Mouse (Mus musculus) stomach, embryonic 15.5 days (tissue): Measurements from ENCODE around the gene Tas2r143. TPM values are rescaled to one million over a fixed set of nuclear protein-coding genes. Genes with fewer than 3 reads are reported as not detected.

Experiments used
- ATAC-seq: fragments of 200-750 bp; cut with Nextera tagmentation; 2 replicates; pipeline ENCODE4 v1.8.0; 2017; ENCODE audit warnings: low read depth, moderate number of reproducible peaks, moderate TSS enrichment; ENCODE audit not compliant: insufficient read depth, low FRiP score
- H3K27ac ChIP-seq: fragments of 300-500 bp; sonication (generic); 2 replicates; pipeline ENCODE4 v1.5.1; 2015; ENCODE audit warnings: mild to moderate bottlenecking, inconsistent platforms
- H3K27me3 ChIP-seq: fragments of 300-500 bp; sonication (generic); replicated peaks from 2 replicates; pipeline ENCODE4 v1.6.1; 2015; ENCODE audit warnings: inconsistent platforms
- H3K36me3 ChIP-seq: fragments of 300-500 bp; sonication (generic); 2 replicates; pipeline ENCODE4 v1.6.1; 2015; ENCODE audit warnings: inconsistent platforms
- H3K4me1 ChIP-seq: fragments of 300-500 bp; sonication (generic); 2 replicates; pipeline ENCODE4 v1.6.1; 2015; ENCODE audit warnings: inconsistent platforms
- H3K4me2 ChIP-seq: fragments of 300-500 bp; sonication (generic); 2 replicates; pipeline ENCODE4 v1.6.1; 2015; ENCODE audit warnings: mild to moderate bottlenecking, inconsistent platforms
- H3K4me3 ChIP-seq: fragments of 300-500 bp; sonication (generic); replicated peaks from 2 replicates; pipeline ENCODE4 v1.5.1; 2015; ENCODE audit warnings: inconsistent platforms
- H3K9ac ChIP-seq: fragments of 300-500 bp; sonication (generic); 2 replicates; pipeline ENCODE4 v1.6.1; 2015; ENCODE audit warnings: inconsistent platforms
- H3K9me3 ChIP-seq: fragments of 300-500 bp; sonication (generic); 2 replicates; pipeline ENCODE4 v1.6.1; 2016; ENCODE audit warnings: inconsistent platforms
- WGBS: fragments of 180-500 bp; shearing (Covaris S2); methylation state at CpG from one replicate; pipeline ENCODE4 v1.1.7; 2015; 5-methylcytosine and 5-hydroxymethylcytosine counted together
- polyA plus RNA-seq: library from polyadenylated mRNA; unstranded; fragments of >200 nt; fragmentation: Nextera tagmentation; extraction: Ambion mirVana; gene quantifications from 2 replicates; pipeline ENCODE4 v1.2.1, GENCODE M21; 2015

Tas2r143 gene
- polyA plus RNA-seq, result not detected in 2 replicates

GRCm38 (mm10) chr6:42399938-42400337, at the start of gene Tas2r143:
Tas2r143 (plus strand) TSS chr6:42400238.
- no peak within 1 kb of the TSS for H3K4me2 ChIP-seq
- H3K4me3 ChIP-seq, result no peak within 1 kb of the TSS
- 79% methylated on average over 1 of the region's 1 CpGs for WGBS
- H3K4me1 ChIP-seq, result peaks cover 8% of the 10 kb centered on the region; the same call in 1 of the 2 replicates
- H3K9me3 ChIP-seq, result no peaks in the 10 kb centered on the region
- ATAC-seq, result no peak
- H3K9ac ChIP-seq, result no peak within 1 kb of the TSS
- H3K36me3 ChIP-seq, result no peaks in the 10 kb centered on the region
- H3K27ac ChIP-seq, result no peak within 1 kb of the TSS
- no peaks in the 10 kb centered on the region for H3K27me3 ChIP-seq

- Histone ChIP-seq H3K9ac (peak overlapping the region; percentile 83), H3K4me2 (peak overlapping the region; percentile 75), H3K4me1 (peaks cover 45% of the 10 kb centered on the region), H3K27ac (peak overlapping the region; percentile 97; the same call in 1 of the 2 replicates), H3K9me3 (no peaks in the 10 kb centered on the region), H3K4me3 (peak overlapping the region; percentile 84), H3K36me3 (peaks cover 11% of the 10 kb centered on the region), H3K27me3 (no peaks in the 10 kb centered on the region)
- 37% methylated on average over 13 of the region's 13 CpGs for WGBS
- no peak for ATAC-seq
Measured at GRCm38 (mm10) chr6:42350968-42351775, 48.9 kb upstream of the Tas2r143 start.

- H3K4me2 ChIP-seq, result peak overlapping the region; percentile 75
- H3K9ac ChIP-seq, result no peak overlapping the region
- H3K27ac ChIP-seq, result no peak overlapping the region
- H3K9me3 ChIP-seq, result no peaks in the 10 kb centered on the region
- no peaks in the 10 kb centered on the region for H3K27me3 ChIP-seq
- peaks cover 50% of the 10 kb centered on the region for H3K4me1 ChIP-seq
- no peak for ATAC-seq
- WGBS, result 61% methylated on average over 7 of the region's 7 CpGs
- H3K36me3 ChIP-seq, result peaks cover 19% of the 10 kb centered on the region
- H3K4me3 ChIP-seq, result peak overlapping the region; percentile 84
Measured at GRCm38 (mm10) chr6:42351776-42352485, 48.1 kb upstream of the Tas2r143 start.

- peaks cover 50% of the 10 kb centered on the region for H3K4me1 ChIP-seq
- H3K27ac ChIP-seq, result no peak overlapping the region
- peak overlapping the region; percentile 75 for H3K4me2 ChIP-seq
- peaks cover 21% of the 10 kb centered on the region for H3K36me3 ChIP-seq
- WGBS, result 80% methylated on average over 1 of the region's 1 CpGs
- H3K9ac ChIP-seq, result no peak overlapping the region
- no peaks in the 10 kb centered on the region for H3K9me3 ChIP-seq
- H3K27me3 ChIP-seq, result no peaks in the 10 kb centered on the region
- ATAC-seq, result no peak
- H3K4me3 ChIP-seq, result no peak overlapping the region; the same call in 1 of the 2 replicates
Measured at GRCm38 (mm10) chr6:42352486-42352846, 47.6 kb upstream of the Tas2r143 start.

GRCm38 (mm10) chr6:42353180-42353579, 46.9 kb upstream of the Tas2r143 start:
- WGBS, result 68% methylated on average over 8 of the region's 8 CpGs
- Histone ChIP-seq H3K36me3 (peaks cover 28% of the 10 kb centered on the region), H3K9me3 (no peaks in the 10 kb centered on the region), H3K27me3 (no peaks in the 10 kb centered on the region), H3K27ac (0 out of 2 replicates have a peak overlapping the region, but pooled peaks have one; percentile 8), H3K9ac (no peak overlapping the region), H3K4me3 (no peak overlapping the region), H3K4me2 (peak overlapping the region; percentile 75), H3K4me1 (peaks cover 50% of the 10 kb centered on the region)
- ATAC-seq, result no peak

- Histone ChIP-seq H3K4me3 (peak overlapping the region; percentile 10; the same call in 1 of the 2 replicates), H3K27ac (no peak overlapping the region; the same call in 1 of the 2 replicates)
- 46% methylated on average over 11 of the region's 11 CpGs for WGBS
Measured at GRCm38 (mm10) chr6:42354076-42355019, 45.7 kb upstream of the Tas2r143 start.

GRCm38 (mm10) chr6:42355366-42355765, 44.7 kb upstream of the Tas2r143 start:
- 91% methylated on average over 6 of the region's 6 CpGs for WGBS
- Histone ChIP-seq H3K9me3 (no peaks in the 10 kb centered on the region), H3K36me3 (peaks cover 48% of the 10 kb centered on the region), H3K9ac (no peak overlapping the region), H3K4me3 (no peak overlapping the region), H3K4me2 (no peak overlapping the region), H3K4me1 (peaks cover 57% of the 10 kb centered on the region), H3K27ac (no peak overlapping the region), H3K27me3 (no peaks in the 10 kb centered on the region)
- ATAC-seq, result no peak

More at GRCm38 (mm10) chr6:42354076-42355019, 45.7 kb upstream of the Tas2r143 start:
- no peak for ATAC-seq
- peaks cover 57% of the 10 kb centered on the region for H3K4me1 ChIP-seq
- peak overlapping the region; percentile 75 for H3K4me2 ChIP-seq
- no peak overlapping the region for H3K9ac ChIP-seq
- H3K36me3 ChIP-seq, result peaks cover 39% of the 10 kb centered on the region
- H3K27me3 ChIP-seq, result no peaks in the 10 kb centered on the region
- no peaks in the 10 kb centered on the region for H3K9me3 ChIP-seq

GRCm38 (mm10) chr6:42355794-42356600, 44.0 kb upstream of the Tas2r143 start:
- Histone ChIP-seq H3K27ac (peak overlapping the region; percentile 55), H3K9ac (no peak overlapping the region), H3K27me3 (no peaks in the 10 kb centered on the region), H3K9me3 (no peaks in the 10 kb centered on the region), H3K4me3 (no peak overlapping the region), H3K4me1 (peaks cover 54% of the 10 kb centered on the region), H3K36me3 (peaks cover 50% of the 10 kb centered on the region), H3K4me2 (no peak overlapping the region)
- ATAC-seq, result no peak
- WGBS, result 93% methylated on average over 13 of the region's 13 CpGs

GRCm38 (mm10) chr6:42356913-42357312, 43.1 kb upstream of the Tas2r143 start:
- Histone ChIP-seq H3K9ac (no peak overlapping the region), H3K9me3 (no peaks in the 10 kb centered on the region), H3K4me2 (no peak overlapping the region), H3K4me3 (no peak overlapping the region), H3K4me1 (peaks cover 45% of the 10 kb centered on the region), H3K27ac (peak overlapping the region; percentile 55; the same call in 1 of the 2 replicates), H3K36me3 (peaks cover 50% of the 10 kb centered on the region), H3K27me3 (no peaks in the 10 kb centered on the region)
- ATAC-seq, result peak; percentile 78
- WGBS, result 81% methylated on average over 5 of the region's 5 CpGs

GRCm38 (mm10) chr6:42357901-42358300, 42.1 kb upstream of the Tas2r143 start:
- WGBS, result 53% methylated on average over 6 of the region's 6 CpGs
- Histone ChIP-seq H3K27ac (no peak overlapping the region), H3K27me3 (no peaks in the 10 kb centered on the region), H3K9me3 (no peaks in the 10 kb centered on the region), H3K4me1 (peaks cover 35% of the 10 kb centered on the region), H3K9ac (no peak overlapping the region), H3K36me3 (peaks cover 50% of the 10 kb centered on the region), H3K4me2 (no peak overlapping the region), H3K4me3 (no peak overlapping the region)
- no peak for ATAC-seq
